Mouse (Mus musculus) neural tube, embryonic 15.5 days (tissue): Measurements from ENCODE around the gene Zdhhc24. TPM values are rescaled to one million over a fixed set of nuclear protein-coding genes. Genes with fewer than 3 reads are reported as not detected.
A peak's percentile ranks its signal among the peaks of the same experiment; 100 is the strongest.

Source experiments
- ATAC-seq: fragments of 200-750 bp; cut with Nextera tagmentation; 2 replicates; pipeline ENCODE4 v1.8.0; 2017; ENCODE audit warnings: mild to moderate bottlenecking, moderate TSS enrichment, moderate library complexity; ENCODE audit not compliant: low FRiP score
- H3K27ac ChIP-seq: fragments of 300-500 bp; sonication (generic); replicated peaks from 2 replicates; pipeline ENCODE4 v1.5.1; 2015; ENCODE audit warnings: mild to moderate bottlenecking, inconsistent platforms
- H3K27me3 ChIP-seq: fragments of 300-500 bp; sonication (generic); replicated peaks from 2 replicates; pipeline ENCODE4 v1.6.1; 2015; ENCODE audit warnings: inconsistent platforms
- H3K36me3 ChIP-seq: fragments of 300-500 bp; sonication (generic); 2 replicates; pipeline ENCODE4 v1.6.1; 2015; ENCODE audit warnings: inconsistent platforms
- H3K4me1 ChIP-seq: fragments of 300-500 bp; sonication (generic); 2 replicates; pipeline ENCODE4 v1.6.1; 2015; ENCODE audit warnings: inconsistent platforms
- H3K4me2 ChIP-seq: fragments of 300-500 bp; sonication (generic); 2 replicates; pipeline ENCODE4 v1.6.1; 2015; ENCODE audit warnings: inconsistent platforms, mild to moderate bottlenecking, moderate library complexity
- H3K4me3 ChIP-seq: fragments of 300-500 bp; sonication (generic); replicated peaks from 2 replicates; pipeline ENCODE4 v1.5.1; 2015; ENCODE audit warnings: mild to moderate bottlenecking, inconsistent platforms
- H3K9ac ChIP-seq: fragments of 300-500 bp; sonication (generic); replicated peaks from 2 replicates; pipeline ENCODE4 v1.6.1; 2015; ENCODE audit warnings: mild to moderate bottlenecking, inconsistent platforms
- H3K9me3 ChIP-seq: fragments of 300-500 bp; sonication (generic); replicated peaks from 2 replicates; pipeline ENCODE4 v1.6.1; 2016; ENCODE audit warnings: inconsistent platforms
- WGBS: fragments of 180-500 bp; shearing (Covaris S2); methylation state at CpG from one replicate; pipeline ENCODE4 v1.1.7; 2015; ENCODE audit warnings: mixed read lengths; 5-methylcytosine and 5-hydroxymethylcytosine counted together
- polyA plus RNA-seq: library from polyadenylated mRNA; unstranded; fragments of >200 nt; fragmentation: Nextera tagmentation; extraction: Ambion mirVana; gene quantifications from 2 replicates; pipeline ENCODE4 v1.2.1, GENCODE M21; 2015

Gene Zdhhc24
- polyA plus RNA-seq, 1 experiment from 2014 or later: 20.5 TPM

DNA sequence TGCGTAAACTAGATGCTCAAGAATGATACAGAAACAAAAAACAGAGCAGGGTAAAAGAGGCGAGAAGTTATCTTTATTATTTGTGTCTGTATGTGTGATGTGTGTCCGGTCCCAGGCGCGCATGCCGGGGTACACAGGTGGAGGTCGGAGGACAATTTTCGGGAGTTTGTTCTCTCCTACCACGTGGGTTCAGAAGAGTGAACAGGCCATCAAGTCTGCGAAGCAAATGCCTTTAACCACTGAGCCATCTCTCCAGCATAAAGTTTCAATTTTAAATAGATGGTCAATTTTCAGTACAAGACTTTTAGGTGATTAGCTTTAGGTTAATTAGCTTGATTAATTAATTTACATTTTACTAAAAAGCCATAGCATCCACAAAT lies 846 bp downstream of the Zdhhc24 start:
- H3K27ac ChIP-seq: peak overlapping the region; percentile 84; the same call in 1 of the 2 replicates
- H3K4me2 ChIP-seq: peak overlapping the region; percentile 93
- H3K9ac ChIP-seq: peak overlapping the region; percentile 91
- no peaks in the 10 kb centered on the region for H3K27me3 ChIP-seq
- no peaks in the 10 kb centered on the region for H3K36me3 ChIP-seq
- H3K9me3 ChIP-seq: no peaks in the 10 kb centered on the region
- 68% methylated on average over 10 of the region's 10 CpGs for WGBS
- H3K4me3 ChIP-seq: peak overlapping the region; percentile 98
- no peak for ATAC-seq
- peaks cover 23% of the 10 kb centered on the region for H3K4me1 ChIP-seq

DNA sequence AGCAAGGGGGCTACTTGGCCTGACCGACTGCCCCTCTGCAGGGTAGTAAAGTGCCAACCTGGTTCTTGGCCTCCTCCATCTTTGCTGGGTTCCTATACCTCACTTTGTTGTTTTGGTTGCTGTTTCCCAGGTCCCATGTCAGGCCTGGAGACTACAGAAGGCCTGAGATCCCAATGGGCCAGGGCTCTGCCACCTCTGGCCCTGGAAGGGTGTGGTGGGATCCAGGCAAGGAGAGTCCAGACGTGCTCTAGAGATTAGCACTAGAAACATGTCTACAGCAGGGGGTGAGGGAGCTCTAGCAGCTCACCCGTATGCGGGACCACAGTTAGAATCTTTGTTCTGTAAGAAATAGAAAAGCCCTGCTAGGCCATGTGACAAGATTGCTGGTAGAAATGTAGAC lies 5.5 kb downstream of the Zdhhc24 start:
- ATAC-seq: no peak
- H3K4me3 ChIP-seq: no peak overlapping the region
- no peaks in the 10 kb centered on the region for H3K27me3 ChIP-seq
- H3K36me3 ChIP-seq: no peaks in the 10 kb centered on the region
- no peak overlapping the region for H3K27ac ChIP-seq
- H3K4me2 ChIP-seq: no peak overlapping the region
- WGBS: 87% methylated on average over 4 of the region's 4 CpGs
- H3K9ac ChIP-seq: no peak overlapping the region
- peaks cover 13% of the 10 kb centered on the region for H3K4me1 ChIP-seq
- H3K9me3 ChIP-seq: no peaks in the 10 kb centered on the region

DNA sequence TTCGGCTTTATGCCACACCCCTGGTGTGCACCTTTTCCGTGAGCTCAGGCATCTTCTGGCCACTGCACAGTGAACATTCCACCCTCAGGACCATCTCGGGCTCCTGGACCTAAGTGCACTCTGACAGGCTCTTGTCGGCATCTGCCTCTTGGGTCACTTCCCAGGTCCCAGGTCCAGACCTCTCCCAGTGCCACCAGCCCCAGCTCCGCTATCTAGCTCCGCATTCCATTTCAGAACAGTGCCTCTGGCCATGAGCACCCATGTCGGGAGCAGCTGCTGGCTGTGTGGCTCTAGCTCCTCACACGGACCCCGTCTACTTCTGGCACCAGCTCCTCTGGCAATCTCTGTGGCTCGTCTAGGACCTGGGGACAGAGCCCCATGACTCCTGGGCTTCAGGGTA lies 11.3 kb downstream of the Zdhhc24 start:
- Histone ChIP-seq H3K4me3 (no peak overlapping the region), H3K4me1 (no peaks in the 10 kb centered on the region), H3K9ac (no peak overlapping the region), H3K4me2 (no peak overlapping the region), H3K9me3 (no peaks in the 10 kb centered on the region), H3K27me3 (no peaks in the 10 kb centered on the region), H3K36me3 (peaks cover 39% of the 10 kb centered on the region), H3K27ac (no peak overlapping the region)
- ATAC-seq: no peak
- WGBS: 87% methylated on average over 10 of the region's 10 CpGs

DNA sequence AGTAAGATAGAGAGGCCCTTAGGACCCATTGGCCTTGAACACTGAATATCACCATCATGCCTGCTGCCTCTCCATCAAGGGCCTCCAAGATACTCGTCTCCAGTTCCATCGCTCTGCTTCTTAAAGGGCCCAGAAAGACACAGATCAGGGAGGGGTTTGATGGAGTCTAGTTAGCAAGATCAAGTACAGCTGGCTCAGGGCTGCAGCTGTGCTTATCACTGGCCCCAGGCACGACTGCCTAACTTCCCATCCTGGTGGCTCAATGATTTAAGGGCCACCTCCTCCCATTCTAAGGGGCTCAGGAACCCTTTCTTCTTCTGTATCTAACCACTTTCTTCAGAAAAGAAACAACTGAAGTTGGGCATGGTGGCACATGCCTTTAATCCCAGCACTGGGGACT lies 13.3 kb downstream of the Zdhhc24 start:
- H3K27me3 ChIP-seq: no peaks in the 10 kb centered on the region
- 78% methylated on average over 3 of the region's 3 CpGs for WGBS
- no peak overlapping the region for H3K9ac ChIP-seq
- H3K4me2 ChIP-seq: no peak overlapping the region
- no peak for ATAC-seq
- H3K4me1 ChIP-seq: no peaks in the 10 kb centered on the region
- no peaks in the 10 kb centered on the region for H3K9me3 ChIP-seq
- H3K4me3 ChIP-seq: no peak overlapping the region
- H3K27ac ChIP-seq: no peak overlapping the region
- peaks cover 45% of the 10 kb centered on the region for H3K36me3 ChIP-seq

DNA sequence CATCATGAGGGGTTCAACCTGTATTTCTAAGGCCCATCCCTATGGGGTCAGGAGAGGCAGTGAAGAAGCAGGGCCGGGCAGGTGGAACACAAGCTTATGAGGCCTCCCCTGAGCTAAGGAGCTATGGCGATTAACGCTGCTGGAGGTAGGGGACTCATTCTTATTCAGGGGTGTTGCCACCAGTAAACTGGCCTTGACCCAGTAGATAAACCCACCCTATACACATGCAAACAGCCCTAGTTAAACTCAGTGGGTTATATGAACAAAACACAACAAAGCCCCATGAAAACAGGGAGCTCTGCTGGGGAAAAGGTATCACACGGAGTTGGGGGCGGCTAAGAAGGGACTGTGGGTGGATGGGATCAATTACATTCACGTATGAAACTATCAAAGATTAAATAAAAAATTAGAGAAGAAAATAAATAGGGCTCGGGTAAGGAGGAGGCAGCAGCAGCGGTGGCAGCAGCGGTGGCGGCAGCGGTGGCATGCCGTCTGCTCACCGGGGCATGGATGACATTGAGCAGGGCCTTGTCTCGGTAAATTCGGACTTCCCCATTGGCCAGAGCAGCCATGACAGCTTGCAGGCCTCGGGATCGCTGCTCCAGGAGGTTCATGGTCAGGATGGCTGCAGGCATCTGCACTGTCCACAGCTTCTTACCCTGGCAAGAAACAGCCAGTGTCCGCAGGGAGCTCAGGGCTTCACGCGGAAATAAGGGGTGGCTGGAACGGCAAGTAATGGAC lies 18.5 kb downstream of the Zdhhc24 start:
- H3K4me1 ChIP-seq: no peaks in the 10 kb centered on the region
- H3K36me3 ChIP-seq: peaks cover 49% of the 10 kb centered on the region
- H3K4me3 ChIP-seq: no peak overlapping the region
- no peaks in the 10 kb centered on the region for H3K9me3 ChIP-seq
- no peaks in the 10 kb centered on the region for H3K27me3 ChIP-seq
- no peak overlapping the region for H3K27ac ChIP-seq
- ATAC-seq: no peak
- H3K4me2 ChIP-seq: no peak overlapping the region
- H3K9ac ChIP-seq: no peak overlapping the region
- 57% methylated on average over 21 of the region's 21 CpGs for WGBS

DNA sequence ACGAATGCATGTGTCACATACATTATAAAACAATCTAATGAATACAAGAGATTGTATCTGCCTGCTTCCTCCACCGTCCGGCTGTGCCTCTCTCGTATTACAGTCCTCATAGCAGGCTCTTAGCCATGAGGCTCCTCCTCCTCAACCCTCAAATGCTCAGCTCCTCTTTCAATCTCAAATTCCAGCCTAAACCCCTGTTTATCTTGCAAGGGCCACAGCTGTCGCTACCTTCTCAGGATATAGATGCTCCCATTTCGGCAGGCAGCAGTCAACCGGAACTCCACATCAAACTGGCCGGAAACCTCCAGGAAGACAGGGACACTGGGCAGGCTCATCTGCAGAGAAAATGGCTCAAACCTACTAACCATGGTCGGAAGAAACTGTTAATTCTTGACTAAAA lies 20.5 kb downstream of the Zdhhc24 start:
- Histone ChIP-seq H3K9ac (no peak overlapping the region), H3K4me3 (no peak overlapping the region), H3K4me1 (no peaks in the 10 kb centered on the region), H3K9me3 (no peaks in the 10 kb centered on the region), H3K4me2 (no peak overlapping the region), H3K36me3 (peaks cover 45% of the 10 kb centered on the region), H3K27ac (no peak overlapping the region), H3K27me3 (no peaks in the 10 kb centered on the region)
- ATAC-seq: no peak
- 81% methylated on average over 9 of the region's 9 CpGs for WGBS

DNA sequence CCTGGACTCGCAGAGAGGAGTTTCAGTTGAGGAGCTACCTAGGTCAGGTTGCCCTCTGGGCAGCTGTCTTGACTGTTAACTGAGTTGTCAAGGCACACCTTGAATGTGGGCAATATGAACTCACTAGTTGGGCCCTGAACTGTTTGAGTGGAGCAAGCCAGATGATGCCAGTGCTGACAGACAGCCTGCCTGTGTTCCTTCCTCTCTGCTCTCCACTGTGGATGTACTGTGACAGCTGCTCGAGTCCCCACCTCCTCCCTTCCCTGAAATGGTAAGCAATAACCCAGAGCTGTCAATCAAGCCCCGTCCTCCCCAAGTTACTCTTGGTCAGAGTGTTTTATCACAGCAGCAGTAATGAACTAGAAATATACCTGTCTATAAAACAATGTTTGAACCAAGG lies 21.4 kb downstream of the Zdhhc24 start:
- no peaks in the 10 kb centered on the region for H3K27me3 ChIP-seq
- no peak overlapping the region for H3K27ac ChIP-seq
- peaks cover under 1% of the 10 kb centered on the region; the same call in 1 of the 2 replicates for H3K4me1 ChIP-seq
- no peaks in the 10 kb centered on the region for H3K9me3 ChIP-seq
- no peak overlapping the region for H3K4me2 ChIP-seq
- peaks cover 45% of the 10 kb centered on the region for H3K36me3 ChIP-seq
- no peak for ATAC-seq
- no peak overlapping the region for H3K9ac ChIP-seq
- 90% methylated on average over 3 of the region's 3 CpGs for WGBS
- no peak overlapping the region for H3K4me3 ChIP-seq

DNA sequence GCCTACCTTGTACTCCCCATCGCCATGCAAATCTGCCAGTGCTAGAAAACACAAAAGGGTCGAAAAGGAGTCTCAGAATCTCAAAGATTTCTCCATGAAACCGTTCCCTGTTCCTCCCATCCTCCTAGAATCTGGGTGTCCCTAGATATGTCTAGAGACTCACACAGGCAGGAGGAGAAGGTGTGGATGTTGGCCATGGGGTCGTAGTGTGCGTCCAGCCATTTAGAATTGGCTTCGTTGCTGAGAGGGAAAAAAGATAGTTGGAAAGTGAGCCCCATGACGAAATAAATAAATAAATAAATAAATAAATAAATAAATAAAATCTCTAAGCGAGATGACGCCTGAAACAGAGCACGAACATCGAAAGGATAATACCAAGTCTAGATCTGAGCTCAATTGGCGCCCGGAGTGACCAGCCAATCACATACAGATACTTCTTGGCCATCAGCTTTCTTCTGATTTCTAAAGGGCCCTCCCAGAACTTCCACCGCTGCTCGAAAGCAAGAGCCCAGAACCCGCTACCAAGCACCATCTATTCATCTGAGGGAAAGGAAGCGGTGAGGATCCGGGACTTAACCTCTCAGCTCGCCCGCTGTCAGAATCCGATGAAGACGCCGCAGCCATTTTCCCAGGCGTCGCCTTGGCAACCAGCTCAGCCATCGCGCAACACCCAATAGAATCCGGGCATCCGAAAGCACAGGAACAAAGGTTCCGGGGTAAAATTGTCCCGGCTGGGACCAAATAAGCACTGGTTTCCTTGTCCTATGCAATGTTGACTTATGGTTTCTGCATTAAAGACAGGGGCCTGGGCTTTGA lies 27.7 kb downstream of the Zdhhc24 start, which contains the start of gene Bbs1:
TSS of gene Bbs1 (minus strand) at position 650 of the 816 bp plus-strand sequence.
- ATAC-seq: peak; percentile 85
- Histone ChIP-seq H3K27me3 (no peaks in the 10 kb centered on the region), H3K27ac (peak within 1 kb of the TSS; percentile 88), H3K4me3 (peak within 1 kb of the TSS; percentile 83), H3K9me3 (no peaks in the 10 kb centered on the region), H3K36me3 (peaks cover 46% of the 10 kb centered on the region), H3K4me2 (peak within 1 kb of the TSS; percentile 76), H3K9ac (peak within 1 kb of the TSS; percentile 76), H3K4me1 (peaks cover 15% of the 10 kb centered on the region)
- WGBS: 7% methylated on average over 31 of the region's 31 CpGs

DNA sequence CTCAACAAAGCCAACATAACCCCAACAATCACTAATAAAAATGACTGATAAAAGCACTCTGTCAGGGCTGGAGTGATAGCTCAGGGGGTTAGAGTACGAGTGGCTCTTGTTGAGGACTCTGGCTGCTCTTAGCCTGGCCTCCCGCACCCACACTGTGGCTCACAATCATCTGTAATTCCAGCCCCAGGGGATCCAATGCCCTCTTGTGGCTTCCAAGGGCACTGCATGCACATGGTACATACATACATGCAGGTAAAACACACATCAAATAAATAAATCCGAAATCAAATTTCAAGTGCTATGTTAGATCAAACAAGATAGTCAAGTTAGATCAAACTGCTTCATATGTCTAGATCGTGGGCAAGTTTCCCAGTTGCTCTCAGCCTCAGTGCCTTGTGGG lies 29.6 kb downstream of the Zdhhc24 start:
- no peak overlapping the region for H3K9ac ChIP-seq
- peaks cover 15% of the 10 kb centered on the region for H3K4me1 ChIP-seq
- H3K27ac ChIP-seq: no peak overlapping the region
- no peak for ATAC-seq
- no peak overlapping the region for H3K4me3 ChIP-seq
- WGBS: 84% methylated on average over 4 of the region's 4 CpGs
- no peak overlapping the region for H3K4me2 ChIP-seq
- H3K9me3 ChIP-seq: no peaks in the 10 kb centered on the region
- no peaks in the 10 kb centered on the region for H3K27me3 ChIP-seq
- H3K36me3 ChIP-seq: peaks cover 58% of the 10 kb centered on the region

DNA sequence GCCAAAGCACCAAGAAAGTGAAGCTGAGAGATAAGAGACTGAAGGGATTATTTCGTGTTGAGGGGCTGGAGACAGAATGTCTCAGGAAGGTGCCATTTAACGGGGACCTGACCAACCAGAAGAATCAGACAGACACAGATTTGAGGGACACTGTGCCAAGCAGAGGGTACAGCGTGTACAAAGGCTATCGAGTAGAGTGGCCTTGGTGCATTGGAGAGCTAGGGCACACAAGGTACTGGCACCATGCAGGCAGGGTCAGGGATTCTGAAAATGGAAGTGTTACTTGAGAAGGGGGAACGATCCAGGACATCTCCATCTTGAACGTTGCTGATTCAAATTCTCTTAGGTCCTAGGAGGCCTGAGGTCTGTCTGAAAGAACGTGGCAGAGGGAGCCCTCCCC lies 30.9 kb downstream of the Zdhhc24 start:
- Histone ChIP-seq H3K9ac (no peak overlapping the region), H3K4me3 (no peak overlapping the region), H3K27me3 (no peaks in the 10 kb centered on the region), H3K4me1 (peaks cover 15% of the 10 kb centered on the region), H3K4me2 (no peak overlapping the region), H3K27ac (no peak overlapping the region), H3K36me3 (peaks cover 67% of the 10 kb centered on the region), H3K9me3 (no peaks in the 10 kb centered on the region)
- 93% methylated on average over 7 of the region's 7 CpGs for WGBS
- no peak for ATAC-seq

DNA sequence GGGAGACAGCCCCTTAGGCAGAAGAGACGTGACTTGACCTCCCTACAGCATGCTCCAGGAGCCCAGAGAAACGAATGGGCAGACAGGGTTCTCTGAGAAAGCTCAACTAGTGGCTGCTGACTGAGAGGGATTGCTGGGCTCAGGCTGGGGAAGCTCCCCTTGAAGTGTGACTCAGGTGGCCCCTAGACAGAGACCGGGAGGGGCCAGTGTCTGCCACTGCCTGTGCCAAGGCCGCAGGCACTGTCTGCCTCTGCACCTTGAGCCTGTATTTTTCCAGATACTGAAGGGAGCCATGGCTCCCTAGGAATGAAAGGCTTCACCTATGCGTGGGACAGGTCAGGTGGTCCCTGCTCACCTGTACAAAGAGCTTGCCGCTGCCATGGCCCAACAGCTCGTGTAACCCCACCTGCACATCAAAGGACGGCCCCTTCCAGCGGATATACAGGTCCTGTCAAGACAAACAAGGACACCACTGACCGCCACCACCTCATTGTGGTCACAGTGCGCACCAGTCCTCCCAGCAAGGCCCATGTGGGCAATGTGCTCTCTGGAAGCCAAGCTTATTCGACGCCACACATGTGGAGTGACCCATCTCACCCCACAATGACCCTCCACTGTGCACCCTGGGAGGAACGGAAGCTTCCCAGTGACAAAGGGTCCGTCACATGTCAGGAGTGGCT lies 37.6 kb downstream of the Zdhhc24 start:
- WGBS: 92% methylated on average over 15 of the region's 15 CpGs

More for the DNA sequence above, 37.6 kb downstream of the Zdhhc24 start:
- ATAC-seq: no peak
- Histone ChIP-seq H3K4me3 (no peak overlapping the region), H3K9me3 (no peaks in the 10 kb centered on the region), H3K27me3 (no peaks in the 10 kb centered on the region), H3K4me2 (no peak overlapping the region), H3K27ac (no peak overlapping the region), H3K36me3 (peaks cover 95% of the 10 kb centered on the region), H3K9ac (no peak overlapping the region), H3K4me1 (no peaks in the 10 kb centered on the region)
